Mouse (Mus musculus) T-helper 1 cell (primary cell): ENCODE measurements around the gene Vrk1.

Experiments
- in situ Hi-C: fragments of 300-600 bp; cut with MboI, MseI; formaldehyde crosslinking; loops from one replicate; pipeline ENCODE4 v1.15.1; 2025; ENCODE audit warnings: high pct_unique_total_duplicates

Vrk1 gene

GRCm38 (mm10) chr12:106046143-106046795 lies 36.2 kb downstream of the Vrk1 start:
- in situ Hi-C loops, result no loop called here

GRCm38 (mm10) chr12:106052271-106052670 lies 42.2 kb downstream of the Vrk1 start:
- in situ Hi-C loops, result no loop called here

GRCm38 (mm10) chr12:106055799-106056198 lies 45.8 kb downstream of the Vrk1 start:
- in situ Hi-C loops, result no loop called here

- in situ Hi-C loops, result no loop called here
Measured at GRCm38 (mm10) chr12:106059873-106060573, 50.0 kb downstream of the Vrk1 start.

GRCm38 (mm10) chr12:106070434-106071155 lies 60.6 kb downstream of the Vrk1 start:
- in situ Hi-C loops, result no loop called here

- in situ Hi-C loops, result no loop called here
Measured at GRCm38 (mm10) chr12:106071575-106072166, 61.6 kb downstream of the Vrk1 start.

GRCm38 (mm10) chr12:106074371-106075155 lies 64.5 kb downstream of the Vrk1 start:
- in situ Hi-C loops, result no loop called here

- in situ Hi-C loops, result no loop called here
Measured at GRCm38 (mm10) chr12:106076131-106076530, 66.1 kb downstream of the Vrk1 start.

- in situ Hi-C loops, result no loop called here
Measured at GRCm38 (mm10) chr12:106080511-106080910, 70.5 kb downstream of the Vrk1 start.

- in situ Hi-C loops, result no loop called here
Measured at GRCm38 (mm10) chr12:106080945-106081747, 71.1 kb downstream of the Vrk1 start.

GRCm38 (mm10) chr12:106081748-106082140 lies 71.7 kb downstream of the Vrk1 start:
- in situ Hi-C loops, result no loop called here

- in situ Hi-C loops, result no loop called here
Measured at GRCm38 (mm10) chr12:106082191-106082957, 72.3 kb downstream of the Vrk1 start.

- in situ Hi-C loops, result no loop called here
Measured at GRCm38 (mm10) chr12:106082958-106083381, 72.9 kb downstream of the Vrk1 start.

- in situ Hi-C loops, result no loop called here
Measured at GRCm38 (mm10) chr12:106084126-106084525, 74.1 kb downstream of the Vrk1 start.

GRCm38 (mm10) chr12:106094827-106095226 lies 84.8 kb downstream of the Vrk1 start:
- in situ Hi-C loops, result loop anchor here (10.0 kb wide), 1 partner anchor 500 kb away; no protein-coding TSS in a partner anchor

- in situ Hi-C loops, result no loop called here
Measured at GRCm38 (mm10) chr12:106102003-106102402, 92.0 kb downstream of the Vrk1 start.

GRCm38 (mm10) chr12:106102726-106103643 lies 93.0 kb downstream of the Vrk1 start:
- in situ Hi-C loops, result no loop called here

GRCm38 (mm10) chr12:106107272-106107671 lies 97.2 kb downstream of the Vrk1 start:
- in situ Hi-C loops, result no loop called here
